Mouse (Mus musculus): ENCODE data around the gene Olfr624. TPM values are rescaled to one million over a fixed set of nuclear protein-coding genes. Genes with fewer than 3 reads are reported as not detected.
"Not testable (repeated sequence)": the region's sequence is repeated elsewhere in the genome, so short reads cannot be mapped to it uniquely, and the experiment has no call there.

The Olfr624 gene
- not detected in 2 replicates for polyA plus RNA-seq (2015; fragmentation: Nextera tagmentation; extraction: Ambion mirVana)

- no peaks in the 10 kb centered on the region for H3K27me3 ChIP-seq
- no peaks in the 10 kb centered on the region for H3K36me3 ChIP-seq
- no peaks in the 10 kb centered on the region for H3K9me3 ChIP-seq
- WGBS = 94% methylated on average over 2 of the region's 2 CpGs
- no peak within 1 kb of the TSS for H3K4me2 ChIP-seq (replicated peaks)
- no peaks in the 10 kb centered on the region for H3K4me1 ChIP-seq
- H3K4me3 ChIP-seq = no peak within 1 kb of the TSS
- no peak for ATAC-seq (replicated peaks)
- H3K27ac ChIP-seq (replicated peaks) = no peak within 1 kb of the TSS
- no peak within 1 kb of the TSS for H3K9ac ChIP-seq (replicated peaks)
Observed at GRCm38 (mm10) chr7:103671091-103671490, at the start of gene Olfr624. Gene Olfr624 (minus strand): TSS chr7:103671191.

- not testable (repeated sequence) for H3K27ac ChIP-seq (replicated peaks); H3K27me3 ChIP-seq; H3K36me3 ChIP-seq; H3K4me2 ChIP-seq (replicated peaks); ATAC-seq (replicated peaks); H3K9ac ChIP-seq (replicated peaks); H3K4me3 ChIP-seq; H3K4me1 ChIP-seq; H3K9me3 ChIP-seq
- 93% methylated on average over 1 of the region's 1 CpGs for WGBS
Observed at GRCm38 (mm10) chr7:103716398-103716797, 45.4 kb upstream of the Olfr624 start.

DNA sequence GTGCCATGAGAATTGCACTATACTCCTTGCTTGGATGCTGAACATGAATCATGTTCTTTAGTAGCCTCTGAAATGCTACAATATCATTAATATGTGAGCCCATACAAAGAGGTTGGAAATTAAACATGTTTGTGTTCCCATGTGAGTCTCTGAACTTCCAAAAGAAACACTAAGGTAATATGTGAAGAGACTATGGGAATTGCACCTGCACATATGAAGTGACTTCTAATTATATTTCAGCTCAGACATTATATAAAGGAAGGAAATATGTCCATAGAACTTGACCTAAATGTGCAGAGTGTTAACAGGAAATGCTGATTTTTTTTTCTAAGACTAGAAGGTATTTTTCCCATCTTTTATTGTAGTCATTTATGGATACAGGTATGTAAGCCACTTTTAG is 43.4 kb upstream of the Olfr624 start, which contains the start of gene Olfr243:
Gene Olfr243, plus strand, starts transcription at position 301 of the 400 bp plus-strand sequence.
- H3K27me3 ChIP-seq = no peaks in the 10 kb centered on the region
- H3K9me3 ChIP-seq = no peaks in the 10 kb centered on the region
- H3K4me1 ChIP-seq = no peaks in the 10 kb centered on the region
- ATAC-seq (replicated peaks) = no peak
- no peak within 1 kb of the TSS for H3K4me3 ChIP-seq
- H3K4me2 ChIP-seq (replicated peaks) = no peak within 1 kb of the TSS
- no peak within 1 kb of the TSS for H3K27ac ChIP-seq (replicated peaks)
- no peaks in the 10 kb centered on the region for H3K36me3 ChIP-seq
- no peak within 1 kb of the TSS for H3K9ac ChIP-seq (replicated peaks)

DNA sequence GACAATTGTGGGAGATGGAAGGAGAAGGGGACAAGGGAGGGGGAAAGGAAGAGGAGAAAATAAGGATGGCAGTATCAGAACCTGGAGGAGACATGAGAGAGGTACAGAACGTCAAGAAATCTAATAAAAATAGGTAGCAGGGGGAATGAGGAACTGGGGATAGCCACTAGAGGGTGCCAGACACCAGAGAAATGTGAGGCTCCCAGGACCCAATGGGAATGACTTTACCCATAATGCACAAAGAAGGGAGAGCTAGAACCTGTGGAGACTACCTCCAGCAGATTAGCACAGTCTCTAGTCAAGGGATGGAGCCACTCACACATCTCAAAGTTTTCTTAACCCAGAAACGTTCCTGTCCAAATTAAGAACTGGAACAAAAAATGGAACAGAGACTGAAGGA is 41.0 kb upstream of the Olfr624 start:
- no peaks in the 10 kb centered on the region for H3K4me1 ChIP-seq
- H3K9me3 ChIP-seq = no peaks in the 10 kb centered on the region
- H3K27ac ChIP-seq (replicated peaks) = no peak overlapping the region
- no peaks in the 10 kb centered on the region for H3K36me3 ChIP-seq
- H3K4me3 ChIP-seq = no peak overlapping the region
- H3K4me2 ChIP-seq (replicated peaks) = no peak overlapping the region
- ATAC-seq (replicated peaks) = no peak
- 41% methylated on average over 2 of the region's 2 CpGs for WGBS
- no peak overlapping the region for H3K9ac ChIP-seq (replicated peaks)
- H3K27me3 ChIP-seq = no peaks in the 10 kb centered on the region

DNA sequence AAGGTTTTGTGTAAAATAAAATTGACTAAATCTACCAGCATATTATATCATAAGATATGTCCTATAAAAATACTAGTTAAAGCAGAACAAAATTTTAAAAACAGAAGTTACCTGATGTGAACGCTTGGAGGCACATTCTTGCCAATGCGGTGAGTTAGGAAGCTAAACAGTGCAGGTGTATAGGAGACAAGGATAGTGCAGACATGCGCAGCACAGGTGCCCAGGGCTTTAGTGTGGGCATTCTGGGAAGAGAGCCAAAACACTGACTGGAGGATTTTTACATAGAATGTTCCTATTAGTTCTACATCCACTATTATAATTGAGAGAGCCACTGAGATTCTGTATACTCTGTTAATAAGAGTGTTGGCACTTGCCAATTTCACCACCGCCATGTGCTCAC is 28.5 kb upstream of the Olfr624 start:
- no peak for ATAC-seq (replicated peaks)
- Histone ChIP-seq H3K4me2 (replicated peaks) (no peak overlapping the region), H3K27me3 (no peaks in the 10 kb centered on the region), H3K9ac (replicated peaks) (no peak overlapping the region), H3K4me1 (no peaks in the 10 kb centered on the region), H3K9me3 (no peaks in the 10 kb centered on the region), H3K36me3 (no peaks in the 10 kb centered on the region), H3K27ac (replicated peaks) (no peak overlapping the region), H3K4me3 (no peak overlapping the region)
- 79% methylated on average over 4 of the region's 4 CpGs for WGBS

- ATAC-seq (replicated peaks) = no peak
- Histone ChIP-seq H3K9ac (replicated peaks) (no peak within 1 kb of the TSS), H3K36me3 (no peaks in the 10 kb centered on the region), H3K27ac (replicated peaks) (no peak within 1 kb of the TSS), H3K4me3 (no peak within 1 kb of the TSS), H3K9me3 (no peaks in the 10 kb centered on the region), H3K4me2 (replicated peaks) (no peak within 1 kb of the TSS), H3K4me1 (no peaks in the 10 kb centered on the region), H3K27me3 (no peaks in the 10 kb centered on the region)
Observed at GRCm38 (mm10) chr7:103682420-103682819, 11.4 kb upstream of the Olfr624 start, which contains the start of gene Olfr625-ps1. Gene Olfr625-ps1 (plus strand): TSS chr7:103682720.

DNA sequence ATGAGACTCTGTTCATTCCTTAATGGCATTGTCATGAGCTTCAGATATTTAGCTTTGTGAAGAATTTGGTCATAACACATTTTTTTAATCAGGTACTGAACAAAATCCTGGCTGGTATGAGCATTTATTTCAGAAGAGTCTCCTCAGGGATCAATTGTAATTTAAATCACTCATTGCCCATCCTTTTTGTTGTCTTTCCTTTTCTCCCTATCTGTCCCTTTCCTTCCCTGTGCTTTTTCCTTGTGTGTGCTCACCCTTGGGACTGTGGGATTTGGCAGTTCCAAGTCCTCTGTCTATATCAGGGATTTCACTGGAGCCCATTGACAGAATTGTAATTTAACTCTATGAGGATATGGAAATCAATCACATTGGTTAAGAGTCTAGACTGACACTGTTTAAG is 7.4 kb downstream of the Olfr624 start, which contains the start of gene Olfr623:
Gene Olfr623, minus strand, starts transcription at position 101 of the 400 bp plus-strand sequence.
- no peak for ATAC-seq (replicated peaks)
- no peaks in the 10 kb centered on the region for H3K36me3 ChIP-seq
- no peaks in the 10 kb centered on the region for H3K4me1 ChIP-seq
- no peak within 1 kb of the TSS for H3K4me3 ChIP-seq
- H3K4me2 ChIP-seq (replicated peaks) = no peak within 1 kb of the TSS
- no peaks in the 10 kb centered on the region for H3K9me3 ChIP-seq
- no peak within 1 kb of the TSS for H3K9ac ChIP-seq (replicated peaks)
- H3K27me3 ChIP-seq = no peaks in the 10 kb centered on the region
- no peak within 1 kb of the TSS for H3K27ac ChIP-seq (replicated peaks)

DNA sequence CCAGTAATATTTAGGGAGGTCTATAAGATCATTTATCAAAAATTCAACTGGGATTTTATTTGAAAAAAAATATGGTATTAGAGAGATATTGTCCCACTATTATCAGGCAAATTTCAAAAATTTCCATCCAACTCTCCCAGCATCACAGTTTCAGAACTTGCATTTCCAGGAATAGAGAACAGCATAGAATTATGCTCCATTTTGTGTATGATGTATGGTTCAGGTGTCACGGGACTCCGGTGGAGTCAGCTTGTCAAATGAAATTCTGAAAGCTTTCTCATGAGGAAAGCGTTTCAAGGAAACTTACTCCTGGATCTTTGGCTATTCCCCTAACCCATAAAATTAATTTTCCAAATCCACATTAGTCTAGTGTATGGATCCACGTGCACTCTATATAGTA is 26.9 kb downstream of the Olfr624 start:
- H3K27ac ChIP-seq (replicated peaks) = no peak overlapping the region
- no peaks in the 10 kb centered on the region for H3K9me3 ChIP-seq
- no peaks in the 10 kb centered on the region for H3K36me3 ChIP-seq
- no peak overlapping the region for H3K4me3 ChIP-seq
- H3K27me3 ChIP-seq = no peaks in the 10 kb centered on the region
- no peak for ATAC-seq (replicated peaks)
- no peaks in the 10 kb centered on the region for H3K4me1 ChIP-seq
- no peak overlapping the region for H3K4me2 ChIP-seq (replicated peaks)
- H3K9ac ChIP-seq (replicated peaks) = no peak overlapping the region
- WGBS = 85% methylated on average over 4 of the region's 4 CpGs

- H3K36me3 ChIP-seq = no peaks in the 10 kb centered on the region
- no peak within 1 kb of the TSS for H3K4me3 ChIP-seq
- no peak within 1 kb of the TSS for H3K9ac ChIP-seq (replicated peaks)
- H3K27me3 ChIP-seq = no peaks in the 10 kb centered on the region
- WGBS = 69% methylated on average over 1 of the region's 1 CpGs
- H3K4me2 ChIP-seq (replicated peaks) = no peak within 1 kb of the TSS
- H3K9me3 ChIP-seq = no peaks in the 10 kb centered on the region
- ATAC-seq (replicated peaks) = no peak
- no peaks in the 10 kb centered on the region for H3K4me1 ChIP-seq
- no peak within 1 kb of the TSS for H3K27ac ChIP-seq (replicated peaks)
Observed at GRCm38 (mm10) chr7:103642602-103643001, 28.4 kb downstream of the Olfr624 start, which contains the start of gene Olfr622. Gene Olfr622 (minus strand): TSS chr7:103642702.

DNA sequence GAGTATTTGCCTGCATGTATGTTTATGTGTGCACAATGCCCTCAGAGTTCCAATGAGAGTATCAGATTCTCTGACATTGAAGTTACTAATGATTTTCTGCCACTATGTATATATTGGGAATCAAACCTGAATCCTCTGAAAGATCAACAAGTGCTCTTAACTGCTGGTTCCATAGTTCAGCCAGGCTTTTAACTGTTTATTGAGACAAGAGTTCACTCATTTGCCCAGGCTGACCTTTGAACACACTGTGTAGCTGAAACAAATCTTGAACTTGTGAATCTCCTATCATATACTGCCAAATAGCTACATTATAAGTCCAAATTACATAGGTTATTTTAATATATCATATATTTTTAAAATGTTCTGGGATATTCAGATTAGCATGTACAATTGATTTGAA is 34.2 kb downstream of the Olfr624 start:
- Histone ChIP-seq H3K27me3 (no peaks in the 10 kb centered on the region), H3K27ac (replicated peaks) (no peak overlapping the region), H3K9me3 (no peaks in the 10 kb centered on the region), H3K9ac (replicated peaks) (no peak overlapping the region), H3K4me2 (replicated peaks) (no peak overlapping the region), H3K36me3 (no peaks in the 10 kb centered on the region), H3K4me3 (no peak overlapping the region), H3K4me1 (no peaks in the 10 kb centered on the region)
- ATAC-seq (replicated peaks) = no peak

Other genes with a start within 250 kb of the Olfr624 start
- not detected in 2 replicates for gene Olfr605, start 225.8 kb downstream of the Olfr624 start, polyA plus RNA-seq (2015; fragmentation: Nextera tagmentation; extraction: Ambion mirVana)
- not detected in 2 replicates for gene Olfr606, start 222.1 kb downstream of the Olfr624 start, polyA plus RNA-seq (2015; fragmentation: Nextera tagmentation; extraction: Ambion mirVana)
- gene Olfr607, start 207.0 kb downstream of the Olfr624 start, polyA plus RNA-seq (2015; fragmentation: Nextera tagmentation; extraction: Ambion mirVana) = not detected in 2 replicates
- gene Olfr608, start 201.3 kb downstream of the Olfr624 start, polyA plus RNA-seq (2015; fragmentation: Nextera tagmentation; extraction: Ambion mirVana) = not detected in 2 replicates
- not detected in 2 replicates for gene Olfr609, start 173.1 kb downstream of the Olfr624 start, polyA plus RNA-seq (2015; fragmentation: Nextera tagmentation; extraction: Ambion mirVana)
- gene Olfr610, start 159.1 kb downstream of the Olfr624 start, polyA plus RNA-seq (2015; fragmentation: Nextera tagmentation; extraction: Ambion mirVana) = not detected in 2 replicates
- not detected in 2 replicates for gene Olfr611, start 150.3 kb downstream of the Olfr624 start, polyA plus RNA-seq (2015; fragmentation: Nextera tagmentation; extraction: Ambion mirVana)
- not detected in 2 replicates for gene Olfr612, start 128.5 kb downstream of the Olfr624 start, polyA plus RNA-seq (2015; fragmentation: Nextera tagmentation; extraction: Ambion mirVana)
- not detected in 2 replicates for gene Olfr613, start 123.1 kb downstream of the Olfr624 start, polyA plus RNA-seq (2015; fragmentation: Nextera tagmentation; extraction: Ambion mirVana)
- gene Olfr615, start 115.1 kb downstream of the Olfr624 start, polyA plus RNA-seq (2015; fragmentation: Nextera tagmentation; extraction: Ambion mirVana) = not detected in 2 replicates
- gene Olfr616, start 102.0 kb downstream of the Olfr624 start, polyA plus RNA-seq (2015; fragmentation: Nextera tagmentation; extraction: Ambion mirVana) = not detected in 2 replicates
- not detected in 2 replicates for gene Olfr617, start 98.1 kb downstream of the Olfr624 start, polyA plus RNA-seq (2015; fragmentation: Nextera tagmentation; extraction: Ambion mirVana)
- not detected in 2 replicates for gene Olfr618, start 81.1 kb downstream of the Olfr624 start, polyA plus RNA-seq (2015; fragmentation: Nextera tagmentation; extraction: Ambion mirVana)
- not detected in 2 replicates for gene Olfr619, start 70.6 kb downstream of the Olfr624 start, polyA plus RNA-seq (2015; fragmentation: Nextera tagmentation; extraction: Ambion mirVana)
- gene Olfr620, start 58.7 kb downstream of the Olfr624 start, polyA plus RNA-seq (2015; fragmentation: Nextera tagmentation; extraction: Ambion mirVana) = not detected in 2 replicates
- not detected in 2 replicates for gene Olfr622, start 28.5 kb downstream of the Olfr624 start, polyA plus RNA-seq (2015; fragmentation: Nextera tagmentation; extraction: Ambion mirVana)
- not detected in 2 replicates for gene Olfr623, start 7.5 kb downstream of the Olfr624 start, polyA plus RNA-seq (2015; fragmentation: Nextera tagmentation; extraction: Ambion mirVana)
- gene Olfr625-ps1, start 11.5 kb upstream of the Olfr624 start, polyA plus RNA-seq (2015; fragmentation: Nextera tagmentation; extraction: Ambion mirVana) = not detected in 2 replicates
- gene Olfr243, start 43.5 kb upstream of the Olfr624 start, polyA plus RNA-seq (2015; fragmentation: Nextera tagmentation; extraction: Ambion mirVana) = not detected in 2 replicates
- gene Olfr628, start 59.2 kb upstream of the Olfr624 start, polyA plus RNA-seq (2015; fragmentation: Nextera tagmentation; extraction: Ambion mirVana) = not detected in 2 replicates
- not detected in 2 replicates for gene Olfr629, start 73.8 kb upstream of the Olfr624 start, polyA plus RNA-seq (2015; fragmentation: Nextera tagmentation; extraction: Ambion mirVana)
- not detected in 2 replicates for gene Olfr630, start 86.1 kb upstream of the Olfr624 start, polyA plus RNA-seq (2015; fragmentation: Nextera tagmentation; extraction: Ambion mirVana)
- gene Olfr69, start 100.4 kb upstream of the Olfr624 start, polyA plus RNA-seq (2015; fragmentation: Nextera tagmentation; extraction: Ambion mirVana) = not detected in 2 replicates
- not detected in 2 replicates for gene Olfr68, start 108.5 kb upstream of the Olfr624 start, polyA plus RNA-seq (2015; fragmentation: Nextera tagmentation; extraction: Ambion mirVana)
- not detected in 2 replicates for gene Olfr67, start 120.6 kb upstream of the Olfr624 start, polyA plus RNA-seq (2015; fragmentation: Nextera tagmentation; extraction: Ambion mirVana)
- 1,298 and 1,407 TPM in 2 replicates for gene Hbb-bt, start 142.8 kb upstream of the Olfr624 start, polyA plus RNA-seq (2015; fragmentation: Nextera tagmentation; extraction: Ambion mirVana)
- 3,597 and 4,102 TPM in 2 replicates for gene Hbb-bs, start 156.9 kb upstream of the Olfr624 start, polyA plus RNA-seq (2015; fragmentation: Nextera tagmentation; extraction: Ambion mirVana)
- gene Hbb-bh2, start 169.3 kb upstream of the Olfr624 start, polyA plus RNA-seq (2015; fragmentation: Nextera tagmentation; extraction: Ambion mirVana) = not detected in 2 replicates
- 1.1 and 2.1 TPM in 2 replicates for gene Hbb-bh1, start 172.0 kb upstream of the Olfr624 start, polyA plus RNA-seq (2015; fragmentation: Nextera tagmentation; extraction: Ambion mirVana)
- 114 and 201 TPM in 2 replicates for gene Hbb-y, start 182.0 kb upstream of the Olfr624 start, polyA plus RNA-seq (2015; fragmentation: Nextera tagmentation; extraction: Ambion mirVana)
- not detected in 2 replicates for gene Olfr66, start 215.1 kb upstream of the Olfr624 start, polyA plus RNA-seq (2015; fragmentation: Nextera tagmentation; extraction: Ambion mirVana)
- not detected in 2 replicates for gene Olfr64, start 223.3 kb upstream of the Olfr624 start, polyA plus RNA-seq (2015; fragmentation: Nextera tagmentation; extraction: Ambion mirVana)
- gene Olfr65, start 232.3 kb upstream of the Olfr624 start, polyA plus RNA-seq (2015; fragmentation: Nextera tagmentation; extraction: Ambion mirVana) = not detected in 2 replicates

Data from forebrain, embryonic 15.5 days (tissue).